Mouse (Mus musculus) ES-E14 (cell line): ENCODE results near the gene Dmkn. TPM values are rescaled to one million over a fixed set of nuclear protein-coding genes. Genes with fewer than 3 reads are reported as not detected.

Source experiments
- DNase-seq: peaks from one replicate; pipeline ENCODE4 v3.0.0-alpha.2; 2013; ENCODE audit warnings: low read depth, low spot score
- H3K27ac ChIP-seq: 2 replicates; pipeline ENCODE4 v1.5.1; 2012; ENCODE audit warnings: low read depth, mild to moderate bottlenecking, low read length, moderate library complexity, mixed read lengths; ENCODE audit not compliant: poor library complexity, insufficient read depth, severe bottlenecking
- H3K36me3 ChIP-seq: 2 replicates; pipeline ENCODE4 v1.6.1; 2012; ENCODE audit warnings: mild to moderate bottlenecking, low read length, moderate library complexity, mixed read lengths; ENCODE audit not compliant: control insufficient read depth, poor library complexity, insufficient read depth, severe bottlenecking
- H3K4me1 ChIP-seq, 2 experiments: fragments of 150-350 bp in 1 of 2; sonication (generic) in 1 of 2; 2 replicates each; pipeline ENCODE4 v1.6.1; 2012; ENCODE audit warnings: low read length in 2 of 2, mild to moderate bottlenecking in 1 of 2, mixed read lengths in 1 of 2; ENCODE audit not compliant: control insufficient read depth in 2 of 2, insufficient read depth in 2 of 2, poor library complexity in 1 of 2
- H3K4me3 ChIP-seq, 2 experiments: fragments of 150-350 bp in 1 of 2; sonication (generic) in 1 of 2; 2 replicates each; pipeline ENCODE4 v1.5.1; 2012; ENCODE audit warnings: low read length in 2 of 2, low read depth in 1 of 2, mild to moderate bottlenecking in 1 of 2, mixed read lengths in 1 of 2; ENCODE audit not compliant: insufficient read depth in 1 of 2, poor library complexity in 1 of 2, severe bottlenecking in 1 of 2
- H3K9ac ChIP-seq: 2 replicates; pipeline ENCODE4 v1.6.1; 2012; ENCODE audit warnings: low read depth, mild to moderate bottlenecking, low read length, mixed read lengths; ENCODE audit not compliant: poor library complexity, insufficient read depth, severe bottlenecking
- H3K9me3 ChIP-seq: fragments of 150-350 bp; sonication (generic); 2 replicates; pipeline ENCODE4 v1.6.1; 2012; ENCODE audit warnings: low read depth, mild to moderate bottlenecking, low read length; ENCODE audit not compliant: control insufficient read depth, insufficient read depth
- CHD2 ChIP-seq: IDR thresholded peaks from 2 replicates; pipeline ENCODE4 v1.6.1; 2014; ENCODE audit warnings: mild to moderate bottlenecking, low read depth, low read length, inconsistent platforms
- HCFC1 ChIP-seq: IDR thresholded peaks from 2 replicates; pipeline ENCODE4 v1.6.1; 2012; ENCODE audit warnings: low read length, inconsistent platforms, borderline replicate concordance; ENCODE audit not compliant: insufficient read depth
- MAFK ChIP-seq: IDR thresholded peaks from 2 replicates; pipeline ENCODE4 v1.6.1; 2014; ENCODE audit warnings: mild to moderate bottlenecking, low read depth, low read length, inconsistent platforms; ENCODE audit not compliant: insufficient read depth
- ZC3H11A ChIP-seq: IDR thresholded peaks from 2 replicates; pipeline ENCODE4 v1.6.1; 2012; ENCODE audit warnings: low read depth, mild to moderate bottlenecking, inconsistent platforms, low read length, borderline replicate concordance
- ZNF384 ChIP-seq: IDR thresholded peaks from 2 replicates; pipeline ENCODE4 v1.6.1; 2012; ENCODE audit warnings: low read depth, low read length, inconsistent platforms
- in situ Hi-C, 2 experiments: fragments of 600-800 bp; cut with MboI; formaldehyde crosslinking; loops; one replicate each; pipeline ENCODE4 v1.15.1; 2025; ENCODE audit warnings: low sequenced_read_pairs in 2 of 2, inconsistent platforms in 1 of 2; ENCODE audit not compliant: unreplicated experiment in 2 of 2
- total RNA-seq: library from RNA; depleted of rRNA; stranded (reverse); fragments of 300-350 nt; gene quantifications from 2 replicates; pipeline ENCODE4 v1.2.3, GENCODE M21; 2012

The Dmkn gene
- total RNA-seq, 1 experiment: 4.9 TPM

DNA sequence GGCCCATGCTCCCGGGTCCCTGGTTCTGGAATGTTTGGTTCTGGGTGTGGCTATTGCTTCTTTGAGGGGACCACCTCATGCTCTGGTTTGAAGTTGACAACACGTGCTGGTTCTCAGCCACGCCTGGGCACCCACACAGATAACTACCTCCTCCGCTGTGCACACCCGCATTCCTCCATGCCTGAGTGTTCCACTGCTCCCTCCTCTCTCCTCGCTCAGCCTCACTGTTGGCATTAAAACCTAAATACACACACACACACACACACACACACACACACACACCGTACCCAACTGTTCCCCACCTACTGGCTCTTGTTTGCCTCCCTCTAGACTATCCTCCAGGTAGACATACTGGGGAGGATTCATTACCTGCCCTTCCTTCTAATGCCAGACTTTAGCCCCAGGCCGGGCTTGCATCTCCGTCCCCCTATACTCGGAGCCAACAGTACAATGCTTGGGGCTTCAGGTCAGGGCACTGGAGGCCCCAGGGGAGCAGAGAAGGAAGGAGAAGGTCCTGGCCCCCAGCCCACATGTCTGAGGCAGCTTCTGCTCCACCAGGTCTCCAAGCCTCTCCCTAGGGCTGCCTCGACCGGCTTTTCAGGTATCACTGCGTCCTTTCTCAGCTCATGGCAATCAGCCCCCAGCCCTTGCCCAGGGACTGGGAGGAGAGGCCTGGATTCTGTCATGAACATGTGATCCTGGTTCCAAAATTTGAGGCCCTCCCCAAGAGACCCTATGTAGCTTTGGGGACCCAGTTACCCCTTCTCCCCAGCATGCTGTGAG is 13.5 kb upstream of the Dmkn start:
- no peak overlapping the region for H3K4me3 ChIP-seq
- TF ChIP-seq ZC3H11A (no peak), CHD2 (no peak), HCFC1 (no peak), ZNF384 (no peak), MAFK (no peak)
- H3K9me3 ChIP-seq: no peaks in the 10 kb centered on the region
- DNase-seq: no peak
- in situ Hi-C loops: no loop called here
- no peak overlapping the region for H3K27ac ChIP-seq
- H3K9ac ChIP-seq: no peak overlapping the region
- peaks cover 2 to 12% of the 10 kb centered on the region in 2 experiments; a peak in 2 of 4 replicates for H3K4me1 ChIP-seq
- H3K36me3 ChIP-seq: no peaks in the 10 kb centered on the region

DNA sequence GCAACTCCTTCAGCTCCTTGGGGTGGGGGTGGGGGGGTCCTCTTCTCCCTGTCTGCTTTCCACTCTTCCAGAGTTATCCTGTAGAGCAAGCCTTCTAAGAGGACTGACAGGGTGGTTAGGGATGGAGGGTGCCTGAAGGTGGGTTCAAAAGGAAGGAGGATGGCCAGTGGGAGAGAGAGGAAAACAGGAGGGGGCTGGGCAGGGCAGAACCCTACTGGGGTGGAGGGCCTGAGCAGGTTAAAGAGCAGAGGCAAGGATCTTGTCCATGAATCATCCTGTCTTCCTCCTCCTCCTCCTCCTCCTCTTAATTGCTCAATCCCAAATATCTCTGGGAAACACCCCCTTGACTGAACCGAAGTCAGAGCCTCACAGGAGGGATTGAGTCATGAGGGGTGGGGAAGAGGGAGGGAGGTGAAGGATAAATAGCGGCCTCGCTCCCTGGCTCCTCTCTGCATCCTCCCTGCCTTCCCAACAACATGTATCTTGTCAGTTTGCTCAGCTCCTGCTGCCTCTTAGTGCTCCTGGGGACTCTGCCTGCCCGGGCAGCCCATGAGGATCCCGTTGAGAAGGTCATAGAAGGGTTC is 12.4 kb upstream of the Dmkn start, which contains the start of gene Sbsn:
Gene Sbsn, plus strand, starts transcription at position 386 of the 584 bp plus-strand sequence.
- Histone ChIP-seq H3K27ac (no peak within 1 kb of the TSS), H3K4me3 (no peak within 1 kb of the TSS), H3K9ac (no peak within 1 kb of the TSS), H3K4me1 (peaks cover 2 to 12% of the 10 kb centered on the region in 2 experiments; a peak in 2 of 4 replicates), H3K36me3 (no peaks in the 10 kb centered on the region), H3K9me3 (no peaks in the 10 kb centered on the region)
- TF ChIP-seq HCFC1 (no peak), CHD2 (no peak), ZNF384 (no peak), MAFK (no peak), ZC3H11A (no peak)
- DNase-seq: no peak
- in situ Hi-C loops: no loop called here

DNA sequence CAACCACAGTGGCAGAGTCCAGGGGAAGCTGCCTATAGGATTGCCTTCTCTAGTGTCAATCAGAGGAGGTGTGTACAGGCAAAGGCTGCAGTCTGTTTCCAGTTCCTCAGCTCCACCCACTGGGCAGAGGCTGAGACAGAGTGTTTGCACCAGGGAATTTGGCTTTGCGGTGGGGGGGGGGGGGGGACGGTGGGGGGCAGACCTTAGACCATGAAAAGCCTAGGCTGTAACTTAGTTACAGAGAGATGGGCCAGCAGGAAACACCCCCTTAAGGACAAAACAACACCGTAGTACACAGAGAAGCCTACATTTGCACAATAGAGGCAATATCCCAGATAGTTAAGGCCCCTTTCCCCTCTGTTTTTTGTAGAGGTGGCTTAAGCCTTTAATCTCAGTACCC is 6.6 kb upstream of the Dmkn start:
- in situ Hi-C loops: no loop called here
- TF ChIP-seq MAFK: no peak
- no peak for TF ChIP-seq ZC3H11A
- TF ChIP-seq HCFC1: no peak
- no peak for TF ChIP-seq CHD2
- TF ChIP-seq ZNF384: no peak
- H3K4me3 ChIP-seq: no peak overlapping the region
- H3K9me3 ChIP-seq: no peaks in the 10 kb centered on the region
- H3K4me1 ChIP-seq: peaks cover 0 to 6% of the 10 kb centered on the region in 2 experiments; a peak in 1 of 4 replicates
- no peak for DNase-seq
- no peaks in the 10 kb centered on the region for H3K36me3 ChIP-seq
- H3K27ac ChIP-seq: no peak overlapping the region
- no peak overlapping the region for H3K9ac ChIP-seq

DNA sequence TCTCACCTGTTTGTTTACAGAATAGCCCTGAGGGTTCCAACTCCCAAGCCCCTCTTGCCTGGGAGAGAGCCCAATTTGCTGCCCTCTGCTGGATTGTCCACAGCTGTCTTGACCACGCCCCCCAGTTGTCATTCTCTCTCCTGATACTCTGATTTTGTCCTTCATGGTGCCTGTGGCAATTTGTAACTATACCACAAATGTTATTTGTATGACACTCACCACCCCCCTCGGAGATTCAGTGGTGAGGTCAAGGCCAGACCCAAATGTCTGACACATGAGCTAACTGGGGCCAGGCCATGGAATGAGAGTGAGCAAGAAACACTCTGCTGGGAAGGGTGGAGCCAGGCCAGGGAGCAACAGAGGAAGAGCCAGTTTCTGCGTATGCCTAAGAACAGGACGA is 4.7 kb upstream of the Dmkn start:
- no peak overlapping the region for H3K9ac ChIP-seq
- H3K36me3 ChIP-seq: no peaks in the 10 kb centered on the region
- TF ChIP-seq CHD2 (no peak), ZC3H11A (no peak), ZNF384 (no peak), MAFK (no peak), HCFC1 (no peak)
- no peaks in the 10 kb centered on the region for H3K9me3 ChIP-seq
- H3K4me3 ChIP-seq: no peak overlapping the region
- in situ Hi-C loops: no loop called here
- peaks cover 0 to 7% of the 10 kb centered on the region in 2 experiments; a peak in 1 of 4 replicates for H3K4me1 ChIP-seq
- H3K27ac ChIP-seq: no peak overlapping the region
- DNase-seq: no peak
